Mouse (Mus musculus) forelimb bud, embryonic 11.5 days (tissue): ENCODE results near the gene Lamb2.
A peak's percentile ranks its signal among the peaks of the same experiment; 100 is the strongest.

Source experiments
- DNase-seq: peaks from one replicate; pipeline ENCODE4 v3.0.0-alpha.2; 2012; ENCODE audit warnings: low read depth, low spot score

The Lamb2 gene

DNA sequence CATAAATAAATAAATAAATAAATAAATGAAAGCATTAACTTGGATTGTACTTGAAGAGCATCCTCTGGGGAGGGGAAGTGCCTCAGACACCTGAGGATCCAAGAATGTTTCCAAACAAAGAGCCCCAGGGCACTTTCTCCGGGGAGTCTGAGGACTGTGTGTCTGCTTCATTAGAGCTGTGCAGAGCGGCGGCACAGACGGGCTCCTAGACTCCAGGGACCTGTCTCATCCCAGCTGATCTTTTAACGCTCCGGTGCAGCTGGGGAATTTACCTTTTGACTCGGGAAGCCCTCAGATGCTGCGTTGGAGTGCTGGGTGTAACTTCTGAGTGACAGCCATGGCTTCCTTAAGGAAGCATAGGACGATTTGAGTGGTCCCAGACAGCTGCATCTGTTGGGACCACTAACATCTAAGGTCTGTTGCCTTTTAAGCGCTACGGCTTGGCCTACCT, 18.3 kb upstream of the Lamb2 start, which contains the start of gene Klhdc8b:
TSS of gene Klhdc8b (minus strand) at position 401 of the 451 bp plus-strand sequence.
- DNase-seq = no peak

DNA sequence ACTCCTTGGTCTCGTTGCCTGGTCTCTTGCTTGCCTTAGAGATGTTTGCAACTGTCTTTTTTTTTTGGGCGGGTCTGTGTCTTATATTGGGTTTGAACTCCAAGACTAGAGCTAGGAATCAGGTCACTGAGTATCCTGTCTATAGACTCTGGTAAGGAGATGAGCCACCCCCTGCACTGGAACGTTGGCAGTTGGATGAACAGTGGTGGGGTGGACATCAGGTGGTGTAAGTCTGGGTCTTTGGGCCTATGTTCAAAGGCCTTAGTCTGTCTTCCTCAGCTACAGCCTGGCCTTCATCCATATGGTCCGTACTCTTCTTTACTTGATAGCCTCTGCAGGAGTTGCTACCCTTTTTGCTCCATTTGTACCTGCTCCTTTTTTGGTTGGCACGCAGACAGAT, 17.9 kb upstream of the Lamb2 start:
- DNase-seq = no peak

DNA sequence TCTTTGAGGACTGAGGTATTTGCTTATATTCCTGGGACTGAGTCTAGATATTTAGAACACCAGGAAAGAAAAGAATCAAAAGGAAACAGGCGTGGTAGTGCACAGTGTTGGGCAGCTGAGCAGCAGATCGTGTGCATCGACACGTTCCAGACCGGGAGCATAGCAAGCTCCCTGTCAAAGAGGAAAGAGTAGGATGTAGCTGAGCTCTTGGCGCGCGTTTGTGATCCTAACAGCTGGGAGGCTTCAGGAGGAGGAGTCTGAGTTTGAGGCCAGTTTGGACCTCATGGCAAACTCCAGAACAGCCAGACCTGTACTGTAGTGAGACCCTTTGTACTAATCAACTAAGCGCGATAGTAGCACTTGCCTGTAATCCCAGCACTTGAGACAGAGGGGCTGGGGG, 17.3 kb upstream of the Lamb2 start:
- no peak for DNase-seq

DNA sequence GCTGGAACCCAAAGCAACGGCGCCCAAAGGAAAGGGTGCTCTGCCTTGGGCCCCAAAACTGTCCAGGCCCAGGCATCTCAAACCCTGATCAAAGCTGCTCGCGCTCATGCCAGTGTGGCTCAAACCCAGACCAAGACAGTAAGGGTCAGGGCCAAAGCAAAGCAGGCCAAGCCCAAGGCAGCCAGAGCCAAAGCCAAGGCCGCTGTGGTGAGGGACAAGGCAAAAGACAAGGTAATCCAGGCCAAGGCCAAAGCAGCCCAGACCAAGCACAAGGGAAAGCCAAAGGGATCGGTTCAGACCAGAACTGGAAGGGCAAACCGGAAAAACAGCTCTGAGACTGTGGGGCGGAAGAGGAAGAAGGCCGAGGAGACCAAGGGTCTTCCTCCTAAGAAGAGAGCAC, 15.8 kb upstream of the Lamb2 start:
- DNase-seq = no peak

DNA sequence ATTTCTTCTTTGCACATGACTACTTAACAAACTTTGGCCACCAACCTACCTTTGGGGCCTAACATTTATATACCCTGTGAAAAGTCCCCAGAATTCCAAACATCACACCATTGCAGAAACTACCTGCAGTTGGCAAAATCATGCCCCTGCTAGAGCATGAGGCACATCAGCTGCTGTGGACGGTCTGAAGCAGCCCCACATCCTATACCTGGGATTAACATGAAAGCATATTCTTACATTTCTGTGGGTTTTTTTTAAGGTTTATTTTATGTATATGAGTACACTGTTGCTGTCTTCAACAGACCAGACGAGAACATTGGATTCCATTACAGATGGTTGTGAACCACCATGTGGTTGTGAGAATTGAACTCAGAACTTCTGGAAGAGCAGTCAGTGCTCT, 13.3 kb upstream of the Lamb2 start:
- DNase-seq = no peak

DNA sequence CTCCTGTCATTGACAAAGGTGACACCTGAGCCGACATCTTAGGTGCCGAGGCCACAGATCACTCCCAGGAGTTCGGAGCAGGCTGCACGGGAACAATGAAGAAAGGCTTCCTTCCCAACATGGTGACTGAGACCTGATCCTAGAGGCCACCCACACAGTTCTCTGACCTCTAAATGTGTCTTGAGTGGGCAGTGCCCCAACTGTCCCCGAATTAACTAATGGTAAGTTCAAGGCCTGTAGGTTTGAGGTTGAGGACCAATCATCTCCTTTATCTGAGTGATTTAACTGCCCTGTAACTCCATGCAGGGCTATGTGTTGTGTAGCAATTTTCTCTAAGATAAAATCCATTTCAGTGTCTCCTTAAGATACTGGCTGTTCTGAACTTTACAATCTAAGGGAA, 10.1 kb upstream of the Lamb2 start:
- DNase-seq = no peak

DNA sequence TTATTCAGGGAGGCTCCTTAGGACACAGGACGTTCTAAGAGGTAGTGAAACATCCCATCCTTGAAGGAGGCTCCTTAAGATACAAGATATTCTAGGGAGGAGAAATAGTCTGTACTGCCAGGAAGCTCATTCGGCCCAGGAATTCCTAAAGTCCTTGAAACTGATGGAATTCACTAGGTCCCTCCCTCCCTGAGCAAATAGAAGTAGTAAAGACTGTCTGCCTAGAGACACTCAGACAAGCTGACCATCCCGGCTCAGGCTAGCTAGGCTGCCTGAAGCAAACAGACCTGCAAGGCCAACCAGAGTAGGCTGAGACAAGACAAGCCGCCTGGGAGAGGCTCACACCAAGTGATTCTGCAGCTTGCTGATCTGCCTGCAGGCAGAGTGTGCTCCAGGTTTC, 9.7 kb upstream of the Lamb2 start:
- DNase-seq = no peak

DNA sequence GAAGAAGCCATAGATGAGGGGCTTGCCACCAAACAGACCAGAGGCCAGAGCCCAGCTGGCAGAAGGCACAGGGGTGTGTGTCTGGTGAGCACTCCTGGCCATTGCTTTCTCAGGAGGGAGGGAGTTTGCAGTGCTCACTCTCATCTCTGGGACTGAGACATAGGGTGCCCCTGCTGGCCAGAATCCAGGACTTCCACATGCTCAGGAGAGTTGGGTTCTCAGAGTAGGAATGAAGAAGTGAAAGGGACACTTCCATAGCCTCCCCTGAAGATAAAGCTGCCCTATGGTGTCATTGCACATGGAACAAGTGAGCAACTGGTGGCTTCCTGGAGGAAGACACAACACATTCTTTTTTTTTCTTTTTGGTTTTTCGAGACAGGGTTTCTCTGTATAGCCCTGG, 5.0 kb upstream of the Lamb2 start:
- DNase-seq = no peak

DNA sequence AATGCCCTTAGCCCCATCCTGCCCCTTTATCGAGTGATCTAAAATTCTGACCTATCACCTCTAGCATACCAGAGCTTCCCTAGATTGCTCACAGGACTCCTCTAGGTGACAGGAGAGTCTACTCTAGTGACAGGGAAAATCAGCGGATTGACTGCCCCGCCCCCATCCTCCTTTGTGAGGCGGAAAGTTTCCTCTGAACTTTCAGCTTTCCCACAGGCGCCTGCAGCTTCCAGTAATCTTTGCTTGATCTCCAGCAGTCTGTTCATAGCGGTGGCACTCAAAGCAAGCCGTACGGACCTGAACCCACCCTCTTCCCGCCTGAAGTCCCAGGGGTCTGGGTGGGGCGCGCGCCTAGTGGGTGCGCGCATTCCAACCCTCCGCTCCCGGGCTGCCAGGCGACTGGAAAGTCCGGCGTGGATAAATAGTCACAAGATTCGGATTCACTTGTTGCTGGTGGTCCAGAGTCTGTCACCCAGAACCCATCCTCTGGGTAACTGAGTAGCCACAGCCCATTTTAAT, 839 bp upstream of the Lamb2 start:
- peak; percentile 88 for DNase-seq

DNA sequence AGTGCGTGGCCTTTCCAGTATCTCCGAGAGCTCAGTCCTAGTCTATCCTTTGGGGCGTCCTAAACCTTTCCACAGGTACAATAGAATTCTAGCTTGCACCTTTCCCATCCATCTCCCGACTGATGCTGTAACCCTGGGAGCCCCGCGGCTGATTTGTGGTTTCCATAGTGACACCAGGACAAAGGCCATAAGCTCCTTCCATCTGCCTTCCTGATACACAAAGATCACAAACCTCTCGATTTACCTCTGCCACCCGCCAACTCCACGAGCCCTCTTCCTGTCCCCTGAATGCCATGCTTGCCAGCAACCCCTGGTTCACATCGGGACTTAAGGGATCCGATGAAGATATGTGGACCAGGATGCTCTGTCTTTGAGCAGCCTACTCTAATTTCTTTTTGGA, 295 bp upstream of the Lamb2 start:
- DNase-seq = no peak

DNA sequence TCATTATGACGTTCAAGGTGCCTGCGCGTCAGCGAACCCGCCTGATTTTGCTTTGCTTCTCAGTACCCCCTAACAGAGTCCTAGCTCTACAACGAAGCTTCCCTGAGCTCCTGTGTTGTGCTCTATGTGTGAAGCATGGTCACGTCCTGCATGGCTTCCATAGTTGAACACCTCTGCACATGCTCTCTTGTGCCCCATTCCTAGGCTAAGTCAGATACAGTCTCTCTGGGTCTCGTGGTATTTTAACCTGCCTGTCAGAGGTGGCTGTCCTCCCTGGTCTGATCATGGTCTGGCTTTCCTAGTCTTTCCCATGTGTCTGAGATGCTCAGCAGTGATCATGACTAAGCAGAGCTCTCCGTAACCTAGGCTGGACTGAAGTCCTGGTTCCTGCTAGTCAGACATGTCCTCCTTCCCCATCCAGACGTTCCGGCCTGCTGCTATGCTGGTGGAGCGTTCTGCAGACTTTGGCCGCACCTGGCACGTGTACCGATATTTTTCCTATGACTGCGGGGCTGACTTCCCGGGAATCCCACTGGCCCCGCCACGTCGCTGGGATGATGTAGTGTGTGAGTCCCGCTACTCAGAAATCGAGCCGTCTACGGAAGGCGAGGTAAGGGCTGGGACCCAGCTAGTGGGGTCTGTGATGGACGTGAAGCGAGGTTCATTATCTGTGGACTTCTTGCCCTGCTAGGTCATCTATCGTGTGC, 1.4 kb downstream of the Lamb2 start:
- no peak for DNase-seq

DNA sequence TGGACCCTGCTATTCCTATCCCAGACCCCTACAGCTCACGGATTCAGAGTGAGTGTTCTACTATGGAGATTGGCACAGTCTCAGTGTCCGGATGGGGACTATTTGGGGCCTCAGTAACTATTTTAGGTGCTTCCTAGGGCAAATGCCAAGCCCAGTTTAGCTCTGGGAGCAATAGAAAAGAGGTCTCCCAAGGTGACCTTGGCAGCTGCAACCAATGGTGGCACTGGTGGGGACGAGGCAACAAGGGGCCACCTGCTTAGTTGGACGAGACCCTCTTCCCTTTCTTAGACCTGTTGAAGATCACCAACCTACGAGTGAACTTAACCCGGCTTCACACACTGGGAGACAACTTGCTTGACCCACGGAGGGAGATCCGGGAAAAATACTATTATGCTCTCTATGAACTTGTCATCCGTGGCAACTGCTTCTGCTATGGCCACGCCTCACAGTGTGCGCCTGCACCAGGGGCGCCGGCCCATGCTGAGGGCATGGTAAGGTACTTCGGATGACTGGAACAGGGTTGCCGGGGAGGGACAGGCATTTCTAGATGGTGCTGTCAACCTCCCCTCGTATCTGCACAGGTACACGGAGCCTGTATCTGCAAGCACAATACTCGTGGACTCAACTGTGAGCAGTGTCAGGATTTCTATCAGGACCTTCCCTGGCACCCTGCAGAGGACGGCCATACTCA, 2.1 kb downstream of the Lamb2 start:
- DNase-seq = no peak

DNA sequence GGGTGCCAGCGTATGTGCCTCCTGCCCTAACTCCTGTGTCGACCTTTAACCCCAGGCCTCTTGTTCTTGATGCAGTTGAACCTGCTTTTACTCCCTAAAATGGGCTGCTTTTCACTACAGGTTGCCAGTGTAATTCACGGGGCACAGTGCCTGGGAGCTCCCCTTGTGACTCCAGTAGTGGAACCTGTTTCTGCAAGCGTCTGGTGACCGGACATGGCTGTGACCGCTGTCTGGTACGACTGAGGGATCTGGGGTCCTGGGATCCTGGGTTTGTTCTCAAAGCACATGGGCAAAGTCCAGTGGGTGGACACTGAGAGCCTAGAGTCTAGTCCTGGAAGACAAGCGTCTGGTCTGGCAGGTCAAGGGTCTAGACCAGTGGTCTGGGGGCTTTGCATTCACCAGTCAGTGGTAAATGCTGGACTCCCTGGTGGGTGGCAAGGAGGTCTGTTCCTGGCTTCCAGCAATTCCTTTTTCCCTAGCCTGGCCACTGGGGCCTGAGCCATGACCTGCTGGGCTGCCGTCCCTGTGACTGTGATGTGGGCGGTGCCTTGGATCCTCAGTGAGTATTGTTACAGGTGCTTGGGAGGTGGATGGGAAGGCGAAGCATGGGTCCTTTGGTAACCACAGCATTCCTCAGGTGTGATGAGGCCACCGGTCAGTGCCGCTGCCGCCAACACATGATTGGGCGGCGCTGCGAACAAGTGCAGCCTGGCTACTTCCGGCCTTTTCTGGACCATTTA, 3.7 kb downstream of the Lamb2 start:
- DNase-seq = no peak

DNA sequence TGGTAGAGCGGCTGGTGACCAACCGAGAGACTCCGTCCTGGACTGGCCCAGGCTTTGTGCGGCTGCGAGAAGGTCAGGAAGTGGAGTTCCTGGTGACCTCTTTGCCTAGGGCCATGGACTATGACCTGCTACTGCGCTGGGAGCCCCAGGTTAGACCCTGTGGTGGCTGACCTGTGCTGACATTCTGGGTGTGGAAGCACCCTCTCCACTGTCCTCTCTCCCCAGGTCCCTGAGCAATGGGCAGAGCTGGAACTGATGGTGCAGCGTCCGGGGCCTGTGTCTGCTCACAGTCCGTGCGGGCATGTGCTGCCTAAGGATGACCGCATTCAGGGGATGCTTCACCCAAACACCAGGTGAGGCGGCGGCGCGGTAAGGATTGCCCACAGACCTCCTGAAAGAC, 4.5 kb downstream of the Lamb2 start:
- DNase-seq = no peak

DNA sequence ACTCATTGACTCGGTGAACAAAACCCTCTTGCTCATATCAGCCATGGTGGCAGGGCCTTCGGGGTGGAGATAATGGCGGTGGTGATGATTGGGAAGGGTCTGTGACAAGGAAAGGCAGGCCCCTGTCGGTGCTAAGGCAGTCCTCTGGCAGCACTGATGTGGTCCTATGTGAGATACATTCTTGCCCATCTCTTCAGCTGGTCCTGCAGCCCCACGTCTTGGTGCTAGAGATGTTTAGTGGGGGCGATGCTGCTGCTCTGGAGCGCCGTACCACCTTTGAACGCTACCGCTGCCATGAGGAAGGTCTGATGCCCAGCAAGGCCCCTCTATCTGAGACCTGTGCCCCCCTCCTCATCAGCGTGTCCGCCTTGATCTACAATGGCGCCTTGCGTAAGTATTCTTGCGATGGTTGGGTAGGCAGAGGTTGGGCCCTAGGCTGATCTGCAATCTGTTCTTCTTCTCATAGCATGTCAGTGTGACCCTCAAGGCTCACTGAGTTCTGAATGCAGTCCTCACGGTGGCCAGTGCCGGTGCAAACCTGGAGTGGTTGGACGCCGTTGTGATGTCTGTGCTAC, 5.9 kb downstream of the Lamb2 start:
- DNase-seq = no peak

DNA sequence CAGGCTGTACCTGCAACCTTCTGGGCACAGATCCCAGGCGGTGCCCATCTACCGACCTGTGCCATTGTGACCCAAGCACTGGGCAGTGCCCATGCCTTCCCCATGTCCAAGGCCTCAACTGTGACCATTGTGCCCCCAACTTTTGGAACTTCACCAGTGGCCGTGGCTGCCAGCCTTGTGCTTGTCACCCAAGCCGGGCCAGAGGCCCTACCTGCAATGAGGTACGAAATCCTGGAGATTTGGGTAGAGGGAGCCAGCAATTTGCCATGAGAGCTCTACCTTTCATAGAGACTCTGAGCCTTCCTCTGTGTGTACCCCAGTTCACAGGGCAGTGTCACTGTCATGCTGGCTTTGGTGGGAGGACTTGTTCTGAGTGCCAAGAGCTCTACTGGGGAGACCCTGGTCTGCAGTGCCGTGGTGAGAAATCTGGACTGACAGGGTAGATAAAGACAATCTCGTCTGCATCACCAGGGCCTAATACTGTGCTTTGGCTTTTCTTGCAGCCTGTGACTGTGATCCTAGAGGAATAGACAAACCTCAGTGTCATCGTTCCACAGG, 7.5 kb downstream of the Lamb2 start:
- DNase-seq = no peak

DNA sequence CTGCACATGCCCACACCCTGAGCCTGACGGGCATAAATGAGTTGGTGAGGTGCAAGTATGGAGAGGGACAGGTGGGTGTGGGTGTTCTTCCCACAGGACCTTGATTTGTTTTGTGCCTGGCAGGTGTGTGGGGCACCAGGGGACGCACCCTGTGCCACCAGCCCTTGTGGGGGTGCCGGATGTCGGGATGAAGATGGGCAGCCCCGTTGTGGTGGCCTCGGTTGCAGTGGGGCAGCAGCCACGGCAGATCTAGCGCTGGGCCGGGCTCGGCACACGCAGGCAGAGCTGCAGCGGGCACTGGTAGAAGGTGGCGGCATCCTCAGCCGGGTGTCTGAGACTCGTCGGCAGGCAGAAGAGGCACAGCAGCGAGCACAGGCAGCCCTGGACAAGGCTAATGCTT, 8.9 kb downstream of the Lamb2 start:
- DNase-seq = no peak

DNA sequence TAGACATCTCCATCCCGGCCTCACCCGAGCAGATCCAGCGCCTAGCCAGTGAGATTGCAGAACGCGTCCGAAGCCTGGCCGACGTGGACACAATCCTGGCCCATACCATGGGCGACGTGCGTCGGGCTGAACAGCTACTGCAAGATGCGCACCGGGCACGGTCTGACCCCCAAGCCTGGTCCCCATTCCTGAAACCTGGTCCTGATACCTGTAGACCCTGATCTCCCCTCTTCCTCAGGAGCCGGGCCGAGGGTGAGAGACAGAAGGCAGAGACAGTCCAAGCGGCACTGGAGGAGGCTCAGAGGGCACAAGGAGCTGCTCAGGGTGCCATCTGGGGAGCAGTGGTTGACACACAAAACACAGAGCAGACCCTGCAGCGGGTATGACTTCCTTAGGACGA, 9.7 kb downstream of the Lamb2 start:
- no peak for DNase-seq

DNA sequence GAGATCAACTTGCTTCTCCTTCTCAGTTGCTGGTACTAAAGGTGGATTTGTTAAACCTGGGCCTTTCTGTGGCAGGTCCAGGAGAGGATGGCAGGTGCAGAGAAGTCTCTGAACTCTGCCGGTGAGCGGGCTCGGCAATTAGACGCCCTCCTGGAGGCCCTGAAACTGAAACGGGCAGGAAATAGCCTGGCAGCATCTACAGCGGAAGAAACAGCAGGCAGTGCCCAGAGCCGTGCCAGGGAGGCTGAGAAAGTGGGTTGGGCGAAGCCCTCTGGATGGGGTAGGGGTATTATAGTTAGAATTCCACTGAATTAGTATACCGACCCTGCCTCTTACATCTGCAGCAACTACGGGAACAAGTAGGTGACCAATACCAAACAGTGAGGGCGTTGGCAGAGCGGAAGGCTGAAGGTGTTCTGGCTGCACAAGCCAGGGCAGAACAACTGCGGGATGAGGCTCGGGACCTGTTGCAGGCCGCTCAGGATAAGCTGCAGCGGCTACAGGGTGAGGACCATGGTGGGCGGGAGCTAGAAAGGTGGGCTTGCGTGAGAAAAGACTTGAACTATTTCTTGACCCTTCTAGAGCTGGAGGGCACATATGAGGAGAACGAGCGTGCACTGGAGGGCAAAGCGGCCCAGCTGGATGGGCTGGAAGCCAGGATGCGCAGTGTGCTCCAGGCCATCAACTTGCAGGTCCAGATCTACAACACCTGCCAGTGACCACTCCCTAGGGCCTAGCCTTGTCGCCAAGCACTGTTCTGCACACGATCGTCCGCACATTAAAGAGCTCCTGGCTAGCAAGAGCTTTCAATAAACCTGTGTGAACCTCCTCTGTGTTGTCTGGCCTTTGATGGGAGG, 10.4 kb downstream of the Lamb2 start:
- DNase-seq = no peak

DNA sequence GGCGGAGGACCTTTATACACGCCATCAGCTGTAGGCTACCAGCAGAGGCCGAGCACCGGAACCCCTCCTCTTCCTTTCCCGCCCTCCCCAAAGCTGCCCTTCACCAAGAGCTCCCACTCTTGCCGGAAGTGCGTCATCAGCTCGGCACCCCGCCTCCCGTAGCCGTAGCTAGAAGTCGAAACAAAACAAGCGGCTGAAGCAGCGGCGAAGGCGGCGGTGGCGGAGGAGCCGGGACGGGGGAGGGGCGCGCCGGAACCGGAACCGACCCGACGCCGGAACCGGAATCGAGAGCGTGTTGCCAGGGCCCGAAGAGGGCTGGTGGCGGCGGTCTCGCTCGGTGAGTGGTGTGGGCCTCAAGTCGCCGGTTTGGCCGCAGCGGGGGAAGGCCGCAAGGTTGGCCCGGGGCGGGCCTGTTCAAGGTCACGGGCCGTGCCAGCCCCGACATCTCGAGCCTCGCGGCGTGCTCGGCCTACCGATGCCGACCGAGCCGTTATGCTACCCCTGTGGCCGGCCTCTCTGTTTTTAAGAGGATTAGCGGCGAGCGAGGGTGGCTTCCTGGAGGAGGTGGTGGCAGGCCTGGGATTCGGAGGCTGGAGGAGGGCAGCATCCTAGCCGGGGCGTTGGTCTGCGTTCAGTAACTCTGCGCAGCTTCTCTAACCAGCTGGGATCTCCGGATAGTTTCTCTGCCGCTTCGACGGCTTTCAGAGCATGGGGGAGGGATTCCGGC, 11.2 kb downstream of the Lamb2 start, which contains the start of gene Usp19:
TSS of gene Usp19 (plus strand) at position 44 of the 727 bp plus-strand sequence.
- DNase-seq = peak; percentile 95
